Mouse (Mus musculus) left cerebral cortex, adult 9 months (tissue): ENCODE data around the gene Atp5h.
A peak's percentile ranks its signal among the peaks of the same experiment; 100 is the strongest.

Experiments used
- DNase-seq, 2 experiments: peaks; one replicate each; pipeline ENCODE4 v3.0.0; 2022; ENCODE audit warnings: low spot score in 2 of 2

The Atp5h gene

GRCm38 (mm10) chr11:115366706-115367394 lies 52.9 kb downstream of the Atp5h start:
- DNase-seq, result peak; percentile 44 to 67

- peak in 1 of 2 experiments; percentile 35 for DNase-seq
Measured at GRCm38 (mm10) chr11:115366039-115366705, 53.6 kb downstream of the Atp5h start.
